Mouse (Mus musculus) kidney, embryonic 15.5 days (tissue): ENCODE data around the gene Hsf5. TPM values are rescaled to one million over a fixed set of nuclear protein-coding genes. Genes with fewer than 3 reads are reported as not detected.
A peak's percentile ranks its signal among the peaks of the same experiment; 100 is the strongest.

Source experiments
- ATAC-seq: fragments of 200-750 bp; cut with Nextera tagmentation; replicated peaks from 2 replicates; pipeline ENCODE4 v1.8.0; 2017; ENCODE audit warnings: moderate TSS enrichment; ENCODE audit not compliant: low FRiP score
- H3K27ac ChIP-seq: fragments of 300-500 bp; sonication (generic); 2 replicates; pipeline ENCODE4 v1.5.1; 2015; ENCODE audit warnings: mild to moderate bottlenecking, inconsistent platforms
- H3K27me3 ChIP-seq: fragments of 300-500 bp; sonication (generic); 2 replicates; pipeline ENCODE4 v1.6.1; 2015; ENCODE audit warnings: inconsistent platforms
- H3K36me3 ChIP-seq: fragments of 300-500 bp; sonication (generic); 2 replicates; pipeline ENCODE4 v1.6.1; 2015; ENCODE audit warnings: inconsistent platforms
- H3K4me1 ChIP-seq: fragments of 300-500 bp; sonication (generic); 2 replicates; pipeline ENCODE4 v1.6.1; 2015; ENCODE audit warnings: inconsistent platforms
- H3K4me2 ChIP-seq: fragments of 300-500 bp; sonication (generic); 2 replicates; pipeline ENCODE4 v1.6.1; 2015; ENCODE audit warnings: moderate library complexity, mild to moderate bottlenecking, inconsistent platforms
- H3K4me3 ChIP-seq: fragments of 300-500 bp; sonication (generic); replicated peaks from 2 replicates; pipeline ENCODE4 v1.5.1; 2015; ENCODE audit warnings: mild to moderate bottlenecking, inconsistent platforms
- H3K9ac ChIP-seq: fragments of 300-500 bp; sonication (generic); 2 replicates; pipeline ENCODE4 v1.6.1; 2015; ENCODE audit warnings: mild to moderate bottlenecking, inconsistent platforms
- H3K9me3 ChIP-seq: fragments of 300-500 bp; sonication (generic); replicated peaks from 2 replicates; pipeline ENCODE4 v1.6.1; 2016; ENCODE audit warnings: inconsistent platforms
- WGBS: fragments of 180-500 bp; shearing (Covaris S2); methylation state at CpG from one replicate; pipeline ENCODE4 v1.1.7; 2015; ENCODE audit warnings: mixed read lengths; 5-methylcytosine and 5-hydroxymethylcytosine counted together
- polyA plus RNA-seq: library from polyadenylated mRNA; unstranded; fragments of >200 nt; fragmentation: Nextera tagmentation; extraction: Ambion mirVana; gene quantifications from 2 replicates; pipeline ENCODE4 v1.2.1, GENCODE M21; 2015

Hsf5 gene
- polyA plus RNA-seq, 1 experiment from 2014 or later = 0.26 TPM

- H3K9ac ChIP-seq = peak overlapping the region; percentile 79
- no peak for ATAC-seq
- H3K4me1 ChIP-seq = peaks cover 67% of the 10 kb centered on the region
- peaks cover 24% of the 10 kb centered on the region for H3K36me3 ChIP-seq
- WGBS = 33% methylated on average over 13 of the region's 13 CpGs
- H3K27ac ChIP-seq = peak overlapping the region; percentile 98
- H3K4me2 ChIP-seq = peak overlapping the region; percentile 85
- H3K4me3 ChIP-seq = peak overlapping the region; percentile 78
- no peaks in the 10 kb centered on the region for H3K27me3 ChIP-seq
- no peaks in the 10 kb centered on the region for H3K9me3 ChIP-seq
Observed at GRCm38 (mm10) chr11:87592713-87593598, 24.0 kb upstream of the Hsf5 start.

GRCm38 (mm10) chr11:87595327-87595841 lies 21.6 kb upstream of the Hsf5 start:
- no peaks in the 10 kb centered on the region for H3K9me3 ChIP-seq
- peaks cover 49% of the 10 kb centered on the region for H3K36me3 ChIP-seq
- peak overlapping the region; percentile 68 for H3K4me3 ChIP-seq
- WGBS = 0% methylated on average over 30 of the region's 37 CpGs
- ATAC-seq = peak; percentile 69
- peak overlapping the region; percentile 87 for H3K27ac ChIP-seq
- H3K4me1 ChIP-seq = peaks cover 54% of the 10 kb centered on the region
- peak overlapping the region; percentile 76 for H3K9ac ChIP-seq
- no peaks in the 10 kb centered on the region for H3K27me3 ChIP-seq
- peak overlapping the region; percentile 85 for H3K4me2 ChIP-seq

GRCm38 (mm10) chr11:87595976-87596375 lies 21.0 kb upstream of the Hsf5 start:
- H3K9me3 ChIP-seq = no peaks in the 10 kb centered on the region
- peaks cover 54% of the 10 kb centered on the region for H3K36me3 ChIP-seq
- H3K9ac ChIP-seq = peak overlapping the region; percentile 76
- no peak for ATAC-seq
- peak overlapping the region; percentile 68 for H3K4me3 ChIP-seq
- peak overlapping the region; percentile 85 for H3K4me2 ChIP-seq
- H3K27me3 ChIP-seq = no peaks in the 10 kb centered on the region
- WGBS = 3% methylated on average over 7 of the region's 7 CpGs
- H3K4me1 ChIP-seq = peaks cover 50% of the 10 kb centered on the region
- peak overlapping the region; percentile 87 for H3K27ac ChIP-seq

GRCm38 (mm10) chr11:87596492-87596891 lies 20.5 kb upstream of the Hsf5 start:
- Histone ChIP-seq H3K9ac (peak overlapping the region; percentile 24; the same call in 1 of the 2 replicates), H3K27me3 (no peaks in the 10 kb centered on the region), H3K9me3 (no peaks in the 10 kb centered on the region), H3K4me2 (peak overlapping the region; percentile 85), H3K27ac (peak overlapping the region; percentile 46; the same call in 1 of the 2 replicates), H3K4me1 (peaks cover 50% of the 10 kb centered on the region), H3K36me3 (peaks cover 60% of the 10 kb centered on the region), H3K4me3 (peak overlapping the region; percentile 68)
- no peak for ATAC-seq
- 30% methylated on average over 2 of the region's 2 CpGs for WGBS

GRCm38 (mm10) chr11:87597061-87597460 lies 19.9 kb upstream of the Hsf5 start:
- Histone ChIP-seq H3K27ac (0 out of 2 replicates have a peak overlapping the region, but pooled peaks have one; percentile 46), H3K4me2 (0 out of 2 replicates have a peak overlapping the region, but pooled peaks have one; percentile 85), H3K4me1 (peaks cover 50% of the 10 kb centered on the region), H3K9ac (no peak overlapping the region), H3K9me3 (no peaks in the 10 kb centered on the region), H3K36me3 (peaks cover 65% of the 10 kb centered on the region), H3K4me3 (no peak overlapping the region), H3K27me3 (no peaks in the 10 kb centered on the region)
- no peak for ATAC-seq

GRCm38 (mm10) chr11:87599395-87600089 lies 17.4 kb upstream of the Hsf5 start:
- no peak overlapping the region for H3K4me2 ChIP-seq
- no peaks in the 10 kb centered on the region for H3K27me3 ChIP-seq
- peaks cover 28% of the 10 kb centered on the region for H3K4me1 ChIP-seq
- H3K9ac ChIP-seq = no peak overlapping the region
- no peak for ATAC-seq
- H3K9me3 ChIP-seq = no peaks in the 10 kb centered on the region
- no peak overlapping the region for H3K27ac ChIP-seq
- 92% methylated on average over 13 of the region's 13 CpGs for whole genome bisulfite sequencing
- H3K4me3 ChIP-seq = no peak overlapping the region
- peaks cover 81% of the 10 kb centered on the region for H3K36me3 ChIP-seq

GRCm38 (mm10) chr11:87600322-87600853 lies 16.6 kb upstream of the Hsf5 start:
- Histone ChIP-seq H3K27ac (no peak overlapping the region), H3K9me3 (no peaks in the 10 kb centered on the region)
- 92% methylated on average over 10 of the region's 10 CpGs for WGBS

GRCm38 (mm10) chr11:87602234-87602633 lies 14.7 kb upstream of the Hsf5 start:
- Histone ChIP-seq H3K4me2 (no peak overlapping the region), H3K4me1 (0 out of 2 replicates have a peak, but pooled peaks cover 2% of the 10 kb centered on the region), H3K9ac (no peak overlapping the region), H3K36me3 (peaks cover 100% of the 10 kb centered on the region), H3K9me3 (no peaks in the 10 kb centered on the region), H3K27ac (no peak overlapping the region), H3K4me3 (no peak overlapping the region), H3K27me3 (no peaks in the 10 kb centered on the region)
- ATAC-seq = no peak
- 92% methylated on average over 9 of the region's 9 CpGs for WGBS

More at GRCm38 (mm10) chr11:87600322-87600853, 16.6 kb upstream of the Hsf5 start:
- Histone ChIP-seq H3K4me1 (peaks cover 19% of the 10 kb centered on the region), H3K9ac (no peak overlapping the region), H3K4me3 (no peak overlapping the region), H3K4me2 (no peak overlapping the region), H3K27me3 (no peaks in the 10 kb centered on the region), H3K36me3 (peaks cover 89% of the 10 kb centered on the region)
- ATAC-seq = no peak

- Histone ChIP-seq H3K4me2 (no peak overlapping the region), H3K4me3 (no peak overlapping the region), H3K4me1 (no peaks in the 10 kb centered on the region), H3K27ac (no peak overlapping the region), H3K9me3 (no peaks in the 10 kb centered on the region), H3K9ac (no peak overlapping the region), H3K27me3 (no peaks in the 10 kb centered on the region), H3K36me3 (peaks cover 100% of the 10 kb centered on the region)
- WGBS = 93% methylated on average over 2 of the region's 2 CpGs
- ATAC-seq = no peak
Observed at GRCm38 (mm10) chr11:87603571-87603970, 13.4 kb upstream of the Hsf5 start.

GRCm38 (mm10) chr11:87609264-87609663 lies 7.7 kb upstream of the Hsf5 start:
- Histone ChIP-seq H3K4me3 (no peak overlapping the region), H3K36me3 (peaks cover 100% of the 10 kb centered on the region), H3K4me2 (no peak overlapping the region), H3K9me3 (no peaks in the 10 kb centered on the region), H3K27ac (no peak overlapping the region), H3K27me3 (no peaks in the 10 kb centered on the region), H3K4me1 (no peaks in the 10 kb centered on the region), H3K9ac (no peak overlapping the region)
- WGBS = 89% methylated on average over 7 of the region's 7 CpGs
- no peak for ATAC-seq

- peaks cover 100% of the 10 kb centered on the region for H3K36me3 ChIP-seq
- 92% methylated on average over 9 of the region's 9 CpGs for WGBS
- ATAC-seq = no peak
- H3K4me2 ChIP-seq = no peak overlapping the region
- H3K9ac ChIP-seq = no peak overlapping the region
- H3K4me3 ChIP-seq = no peak overlapping the region
- no peak overlapping the region for H3K27ac ChIP-seq
- H3K27me3 ChIP-seq = no peaks in the 10 kb centered on the region
- H3K4me1 ChIP-seq = no peaks in the 10 kb centered on the region
- H3K9me3 ChIP-seq = no peaks in the 10 kb centered on the region
Observed at GRCm38 (mm10) chr11:87611547-87611946, 5.4 kb upstream of the Hsf5 start.

GRCm38 (mm10) chr11:87613972-87614371 lies 3.0 kb upstream of the Hsf5 start:
- Histone ChIP-seq H3K4me1 (no peaks in the 10 kb centered on the region), H3K27me3 (no peaks in the 10 kb centered on the region), H3K27ac (no peak overlapping the region), H3K4me2 (no peak overlapping the region), H3K9me3 (no peaks in the 10 kb centered on the region), H3K4me3 (no peak overlapping the region), H3K36me3 (peaks cover 99% of the 10 kb centered on the region), H3K9ac (no peak overlapping the region)
- 88% methylated on average over 7 of the region's 7 CpGs for WGBS
- no peak for ATAC-seq
